Mouse (Mus musculus): ENCODE data around the gene Mettl16. TPM values are rescaled to one million over a fixed set of nuclear protein-coding genes. Genes with fewer than 3 reads are reported as not detected.
"Not testable (repeated sequence)": the region's sequence is repeated elsewhere in the genome, so short reads cannot be mapped to it uniquely, and the experiment has no call there.

Gene Mettl16
- total RNA-seq, 2 experiments from 2014 or later: 22.5 to 24.3 TPM

GRCm38 (mm10) chr11:74771650-74772049 is 1.0 kb downstream of the Mettl16 start:
- DNase-seq (ENCODE audit: low spot score in 2 of 2): no peak

- DNase-seq (ENCODE audit: low spot score in 2 of 2): no peak
Measured at GRCm38 (mm10) chr11:74772386-74772785, 1.8 kb downstream of the Mettl16 start.

GRCm38 (mm10) chr11:74792874-74793273 is 22.2 kb downstream of the Mettl16 start:
- DNase-seq (ENCODE audit: low spot score in 2 of 2): no peak

GRCm38 (mm10) chr11:74800658-74801057 is 30.0 kb downstream of the Mettl16 start:
- no peak for DNase-seq (ENCODE audit: low spot score in 2 of 2)

- DNase-seq (ENCODE audit: low spot score in 2 of 2): no peak
Measured at GRCm38 (mm10) chr11:74804081-74804627, 33.5 kb downstream of the Mettl16 start.

GRCm38 (mm10) chr11:74807246-74807882 is 36.7 kb downstream of the Mettl16 start:
- no peak for DNase-seq (ENCODE audit: low spot score in 2 of 2)

- DNase-seq (ENCODE audit: low spot score in 2 of 2): no peak
Measured at GRCm38 (mm10) chr11:74808251-74808853, 37.7 kb downstream of the Mettl16 start.

- DNase-seq (ENCODE audit: low spot score in 2 of 2): no peak
Measured at GRCm38 (mm10) chr11:74810134-74810533, 39.5 kb downstream of the Mettl16 start.

- DNase-seq (ENCODE audit: low spot score in 2 of 2): not testable (repeated sequence)
Measured at GRCm38 (mm10) chr11:74811027-74811426, 40.4 kb downstream of the Mettl16 start.

GRCm38 (mm10) chr11:74811538-74811937 is 40.9 kb downstream of the Mettl16 start:
- DNase-seq (ENCODE audit: low spot score in 2 of 2): no peak

GRCm38 (mm10) chr11:74815795-74816194 is 45.2 kb downstream of the Mettl16 start:
- DNase-seq (ENCODE audit: low spot score in 2 of 2): no peak

GRCm38 (mm10) chr11:74820921-74821320 is 50.3 kb downstream of the Mettl16 start:
- DNase-seq (ENCODE audit: low spot score in 2 of 2): no peak

GRCm38 (mm10) chr11:74821463-74821862 is 50.8 kb downstream of the Mettl16 start:
- DNase-seq (ENCODE audit: low spot score in 2 of 2): peak in 1 of 2 experiments; percentile 33

- DNase-seq (ENCODE audit: low spot score in 2 of 2): no peak
Measured at GRCm38 (mm10) chr11:74822746-74823440, 52.3 kb downstream of the Mettl16 start.

GRCm38 (mm10) chr11:74826151-74826550 is 55.5 kb downstream of the Mettl16 start:
- DNase-seq (ENCODE audit: low spot score in 2 of 2): no peak

GRCm38 (mm10) chr11:74826702-74827101 is 56.1 kb downstream of the Mettl16 start:
- DNase-seq (ENCODE audit: low spot score in 2 of 2): no peak

GRCm38 (mm10) chr11:74827791-74828403 is 57.3 kb downstream of the Mettl16 start:
- no peak for DNase-seq (ENCODE audit: low spot score in 2 of 2)

- no peak for DNase-seq (ENCODE audit: low spot score in 2 of 2)
Measured at GRCm38 (mm10) chr11:74828404-74828931, 57.8 kb downstream of the Mettl16 start.

GRCm38 (mm10) chr11:74828965-74829550 is 58.4 kb downstream of the Mettl16 start:
- no peak for DNase-seq (ENCODE audit: low spot score in 2 of 2)

GRCm38 (mm10) chr11:74829812-74830211 is 59.2 kb downstream of the Mettl16 start:
- peak in 1 of 2 experiments; percentile 81 for DNase-seq (ENCODE audit: low spot score in 2 of 2)

Data from layer of hippocampus, postnatal 10 days (tissue).